Mouse (Mus musculus) hindbrain, embryonic 16.5 days (tissue): ENCODE results near the gene Gpank1. TPM values are rescaled to one million over a fixed set of nuclear protein-coding genes. Genes with fewer than 3 reads are reported as not detected.

Source experiments
- ATAC-seq: fragments of 200-750 bp; cut with Nextera tagmentation; 2 replicates; pipeline ENCODE4 v1.8.0; 2017; ENCODE audit warnings: moderate TSS enrichment, moderate library complexity
- H3K27ac ChIP-seq: fragments of 300-500 bp; sonication (generic); 2 replicates; pipeline ENCODE4 v1.5.1; 2014; ENCODE audit warnings: low read depth, mild to moderate bottlenecking, control low read depth, low read length, moderate library complexity
- H3K27me3 ChIP-seq: fragments of 300-500 bp; sonication (generic); replicated peaks from 2 replicates; pipeline ENCODE4 v1.6.1; 2014; ENCODE audit warnings: low read length; ENCODE audit not compliant: control insufficient read depth, insufficient read depth
- H3K36me3 ChIP-seq: fragments of 300-500 bp; sonication (generic); 2 replicates; pipeline ENCODE4 v1.6.1; 2014; ENCODE audit warnings: mild to moderate bottlenecking, low read length, moderate library complexity, mixed read lengths; ENCODE audit not compliant: control insufficient read depth, insufficient read depth
- H3K4me1 ChIP-seq: fragments of 300-500 bp; sonication (generic); 2 replicates; pipeline ENCODE4 v1.6.1; 2014; ENCODE audit warnings: low read depth, low read length; ENCODE audit not compliant: control insufficient read depth, insufficient read depth
- H3K4me2 ChIP-seq: fragments of 300-500 bp; sonication (generic); 2 replicates; pipeline ENCODE4 v1.6.1; 2014; ENCODE audit warnings: mild to moderate bottlenecking, low read length, control low read depth, moderate library complexity
- H3K4me3 ChIP-seq: fragments of 300-500 bp; sonication (generic); 2 replicates; pipeline ENCODE4 v1.5.1; 2014; ENCODE audit warnings: mild to moderate bottlenecking, low read length, control low read depth, moderate library complexity
- H3K9ac ChIP-seq: fragments of 300-500 bp; sonication (generic); 2 replicates; pipeline ENCODE4 v1.6.1; 2014; ENCODE audit warnings: low read depth, mild to moderate bottlenecking, control low read depth, low read length, moderate library complexity
- H3K9me3 ChIP-seq: fragments of 300-500 bp; sonication (generic); 2 replicates; pipeline ENCODE4 v1.6.1; 2014; ENCODE audit warnings: mild to moderate bottlenecking, low read length, moderate library complexity; ENCODE audit not compliant: control insufficient read depth
- WGBS: fragments of 180-500 bp; shearing (Covaris S2); extraction: QIAGEN DNeasy Blood & Tissue Kit; methylation state at CpG from one replicate; pipeline ENCODE4 v1.1.7; 2014; 5-methylcytosine and 5-hydroxymethylcytosine counted together
- polyA plus RNA-seq: library from polyadenylated mRNA; unstranded; fragments of >200 nt; fragmentation: Nextera tagmentation; extraction: Ambion mirVana; gene quantifications from 2 replicates; pipeline ENCODE4 v1.2.1, GENCODE M21; 2015

Gpank1 gene
- polyA plus RNA-seq, 1 experiment from 2014 or later, result 20.7 TPM

DNA sequence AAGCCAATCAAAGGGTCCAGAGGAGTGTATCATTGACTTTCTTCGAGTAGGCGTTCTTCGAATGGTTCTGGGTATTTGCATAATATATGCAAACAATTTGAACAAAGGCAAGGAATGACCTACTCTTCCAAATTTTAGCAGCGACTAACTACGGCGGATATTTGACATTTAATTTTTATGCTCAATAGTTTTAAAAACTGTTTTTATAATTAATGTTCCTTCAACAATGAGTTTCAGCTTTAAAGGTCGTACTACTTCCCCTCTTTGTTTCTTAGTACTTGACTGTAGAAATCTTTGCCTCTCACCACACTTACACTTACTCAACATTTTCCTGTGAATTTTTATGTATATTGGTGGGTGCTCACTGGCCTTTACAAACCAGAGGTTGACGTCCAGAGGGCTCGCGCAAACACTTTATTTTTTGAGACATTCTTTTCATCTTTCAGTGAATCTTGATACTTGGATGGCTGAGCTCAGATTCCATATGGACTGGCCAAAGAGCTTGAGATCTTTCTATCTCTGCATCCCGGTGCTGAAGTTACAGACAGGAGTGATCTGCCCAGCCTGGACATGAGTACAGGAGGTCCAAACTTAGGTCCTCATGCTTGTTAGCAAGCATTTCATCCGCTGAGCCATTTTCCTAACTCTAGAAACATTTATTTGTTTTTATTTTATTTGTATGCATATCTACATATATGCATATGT, 44.3 kb downstream of the Gpank1 start:
- H3K9me3 ChIP-seq, result no peaks in the 10 kb centered on the region
- peak overlapping the region; percentile 99 for H3K4me3 ChIP-seq
- peaks cover 27% of the 10 kb centered on the region for H3K4me1 ChIP-seq
- H3K9ac ChIP-seq, result peak overlapping the region; percentile 65
- peak overlapping the region; percentile 98 for H3K27ac ChIP-seq
- peak overlapping the region; percentile 65 for H3K4me2 ChIP-seq
- WGBS, result 21% methylated on average over 12 of the region's 12 CpGs
- no peak for ATAC-seq
- H3K36me3 ChIP-seq, result peaks cover 12% of the 10 kb centered on the region
- H3K27me3 ChIP-seq, result no peaks in the 10 kb centered on the region

DNA sequence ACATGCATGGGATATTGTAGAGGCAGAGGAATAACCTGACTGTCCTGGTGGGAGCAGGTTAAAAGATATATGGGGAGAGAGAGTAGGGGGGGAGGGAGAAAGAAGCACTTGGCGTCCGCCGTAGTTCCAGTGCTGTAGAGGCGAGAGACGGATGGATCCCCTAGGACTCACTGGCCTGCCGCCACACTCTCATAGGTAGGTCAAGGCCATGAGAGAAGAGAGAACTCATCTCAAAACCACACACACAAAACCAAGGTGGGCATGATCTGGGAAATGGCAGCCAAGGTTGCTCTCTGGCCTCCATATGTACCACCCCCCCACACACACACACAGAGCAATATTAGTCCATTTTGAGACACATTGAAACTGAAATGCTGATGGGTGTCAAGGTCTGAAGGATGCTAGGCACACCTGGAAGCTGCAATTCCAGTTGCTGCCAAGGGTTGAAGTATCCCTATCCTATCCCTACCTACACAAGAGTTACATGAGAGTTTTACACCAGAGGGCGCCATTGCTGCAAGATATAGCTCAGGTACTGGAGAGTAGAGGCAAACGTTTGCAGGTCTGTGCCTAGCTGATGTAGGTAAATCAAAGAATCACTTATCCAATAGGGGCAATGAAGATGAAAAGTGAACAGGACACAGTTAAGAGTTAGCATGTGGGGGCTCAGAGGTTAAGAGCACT, 45.2 kb downstream of the Gpank1 start:
- Histone ChIP-seq H3K27me3 (no peaks in the 10 kb centered on the region), H3K36me3 (peaks cover 3% of the 10 kb centered on the region), H3K4me3 (peak overlapping the region; percentile 99; the same call in 1 of the 2 replicates), H3K27ac (peak overlapping the region; percentile 6; the same call in 1 of the 2 replicates), H3K4me2 (peak overlapping the region; percentile 65), H3K4me1 (peaks cover 27% of the 10 kb centered on the region), H3K9me3 (no peaks in the 10 kb centered on the region), H3K9ac (peak overlapping the region; percentile 3; the same call in 1 of the 2 replicates)
- 61% methylated on average over 8 of the region's 8 CpGs for WGBS
- ATAC-seq, result no peak

DNA sequence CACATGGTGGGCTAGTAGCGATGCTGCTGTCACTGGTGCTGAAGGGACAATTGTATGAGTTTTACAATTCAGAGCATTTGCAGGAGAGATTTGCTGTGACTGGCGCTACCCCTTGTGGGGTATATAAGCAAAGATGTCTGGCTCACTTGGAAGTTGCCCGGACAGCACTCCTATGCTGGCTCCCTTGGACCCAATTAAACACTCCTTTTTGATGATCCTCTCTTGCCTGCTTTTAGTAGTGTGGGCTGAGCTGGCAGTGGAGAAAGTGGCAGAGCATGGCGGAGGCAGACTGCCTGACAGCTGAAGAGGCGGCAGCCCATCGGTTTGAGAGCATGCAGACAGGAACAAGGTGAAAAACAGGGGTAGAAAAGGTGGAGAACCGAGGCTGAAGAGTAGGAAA, 46.5 kb downstream of the Gpank1 start:
- WGBS, result 94% methylated on average over 7 of the region's 7 CpGs
- ATAC-seq, result no peak
- no peaks in the 10 kb centered on the region for H3K36me3 ChIP-seq
- H3K4me3 ChIP-seq, result no peak overlapping the region
- no peak overlapping the region for H3K9ac ChIP-seq
- H3K4me1 ChIP-seq, result peaks cover 14% of the 10 kb centered on the region
- H3K27ac ChIP-seq, result no peak overlapping the region
- no peaks in the 10 kb centered on the region for H3K27me3 ChIP-seq
- H3K4me2 ChIP-seq, result no peak overlapping the region
- H3K9me3 ChIP-seq, result no peaks in the 10 kb centered on the region

DNA sequence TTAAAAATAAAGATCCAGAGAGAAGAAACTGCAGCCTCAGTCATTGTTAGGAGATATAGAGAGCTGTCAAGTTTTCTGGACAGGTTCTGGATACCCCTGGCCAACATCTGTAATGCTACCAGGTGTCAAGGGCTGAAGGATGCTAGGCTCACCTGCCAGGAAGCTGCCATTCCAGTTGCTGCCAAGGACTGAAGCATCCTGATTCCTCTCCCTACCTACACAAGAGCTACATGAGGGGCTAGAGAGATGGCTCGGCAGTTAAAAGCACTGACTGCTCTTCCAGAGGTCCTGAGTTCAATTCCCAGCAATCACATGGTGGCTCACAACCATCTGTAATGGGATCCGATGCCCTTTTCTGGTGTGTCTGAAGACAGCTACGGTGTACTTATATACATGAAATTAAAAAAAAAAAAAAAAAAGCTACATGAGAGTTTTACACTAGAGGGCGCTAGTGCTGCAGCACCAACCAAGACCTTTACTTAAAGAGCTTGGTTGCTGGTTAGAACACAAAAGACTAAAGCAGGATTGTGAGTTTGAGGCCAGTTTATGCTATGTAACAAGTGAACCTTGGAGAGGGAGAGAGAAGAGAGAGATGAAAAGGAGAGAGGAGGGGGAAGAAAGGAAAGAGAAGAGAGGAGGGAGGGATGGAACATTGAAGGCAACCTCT, 47.4 kb downstream of the Gpank1 start:
- H3K4me1 ChIP-seq, result peaks cover 8% of the 10 kb centered on the region
- no peak overlapping the region for H3K27ac ChIP-seq
- no peak overlapping the region for H3K4me3 ChIP-seq
- H3K27me3 ChIP-seq, result no peaks in the 10 kb centered on the region
- H3K9me3 ChIP-seq, result no peaks in the 10 kb centered on the region
- no peak overlapping the region for H3K9ac ChIP-seq
- H3K36me3 ChIP-seq, result no peaks in the 10 kb centered on the region
- no peak for ATAC-seq
- WGBS, result 15% methylated on average over 4 of the region's 4 CpGs
- H3K4me2 ChIP-seq, result no peak overlapping the region

DNA sequence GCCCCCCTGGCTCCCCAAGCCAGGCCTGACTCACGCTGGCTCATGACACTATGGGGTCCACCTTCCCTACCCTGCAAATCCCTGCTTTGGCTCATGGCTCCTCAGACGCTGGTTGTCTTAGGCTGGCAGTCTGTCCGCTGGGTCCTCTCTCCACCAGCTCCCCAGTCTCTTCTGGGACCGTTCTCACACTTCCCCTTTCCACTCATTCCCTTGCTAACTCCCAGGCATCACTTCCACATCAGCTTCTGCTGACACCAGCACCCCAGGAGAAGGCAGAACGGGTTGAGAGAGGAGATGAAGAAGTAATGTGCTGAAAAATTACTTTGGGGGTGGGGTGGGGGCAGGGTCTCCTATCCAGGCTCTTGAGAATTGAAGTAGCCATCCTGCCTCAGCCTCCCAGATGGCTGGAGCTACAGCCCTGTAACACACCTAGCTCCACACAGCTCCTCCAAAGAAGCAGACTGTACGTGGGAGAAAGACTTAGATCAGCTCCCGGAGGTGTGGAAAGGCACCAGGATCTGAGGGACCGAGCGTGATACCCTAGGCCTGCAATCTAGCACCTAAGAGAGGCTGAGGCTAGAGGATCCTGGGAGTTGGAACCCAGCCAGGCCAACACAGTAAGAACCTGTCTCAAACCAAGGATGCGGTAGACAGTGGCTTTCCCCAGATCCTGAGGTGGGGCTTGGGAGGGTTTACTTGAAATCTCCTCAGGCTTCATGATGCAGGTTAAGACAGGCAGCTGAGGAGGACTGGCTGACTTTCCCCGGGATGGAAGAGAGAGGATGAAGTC, 51.4 kb downstream of the Gpank1 start:
- no peaks in the 10 kb centered on the region for H3K36me3 ChIP-seq
- H3K4me2 ChIP-seq, result no peak overlapping the region
- H3K9ac ChIP-seq, result no peak overlapping the region
- ATAC-seq, result no peak
- no peak overlapping the region for H3K27ac ChIP-seq
- H3K27me3 ChIP-seq, result no peaks in the 10 kb centered on the region
- no peaks in the 10 kb centered on the region for H3K4me1 ChIP-seq
- no peaks in the 10 kb centered on the region for H3K9me3 ChIP-seq
- 75% methylated on average over 11 of the region's 11 CpGs for WGBS
- no peak overlapping the region for H3K4me3 ChIP-seq

- ATAC-seq, result no peak
- H3K4me3 ChIP-seq, result no peak overlapping the region
- no peaks in the 10 kb centered on the region for H3K36me3 ChIP-seq
- no peak overlapping the region for H3K4me2 ChIP-seq
- WGBS, result 82% methylated on average over 3 of the region's 3 CpGs
- no peaks in the 10 kb centered on the region for H3K9me3 ChIP-seq
- H3K27me3 ChIP-seq, result no peaks in the 10 kb centered on the region
- H3K27ac ChIP-seq, result no peak overlapping the region
- H3K4me1 ChIP-seq, result no peaks in the 10 kb centered on the region
- H3K9ac ChIP-seq, result no peak overlapping the region
Measured at GRCm38 (mm10) chr17:35173329-35173728, 52.1 kb downstream of the Gpank1 start.

Other genes starting within 250 kb of the Gpank1 start
- 9.2 and 9.6 TPM in 2 replicates for gene Zbtb12, start 242.0 kb upstream of the Gpank1 start, polyA plus RNA-seq
- not detected in 2 replicates for gene Gm20547, start 239.4 kb upstream of the Gpank1 start, polyA plus RNA-seq
- 1.8 and 2.8 TPM in 2 replicates for gene C2, start 223.2 kb upstream of the Gpank1 start, polyA plus RNA-seq
- 81.9 and 95.3 TPM in 2 replicates for gene Ehmt2, start 223.0 kb upstream of the Gpank1 start, polyA plus RNA-seq
- gene Slc44a4, start 207.0 kb upstream of the Gpank1 start, polyA plus RNA-seq, result 0.21 TPM in 1 of 2 replicates, not detected in the other
- 41.7 and 42.1 TPM in 2 replicates for gene Neu1, start 190.2 kb upstream of the Gpank1 start, polyA plus RNA-seq
- gene Hspa1b, start 162.2 kb upstream of the Gpank1 start, polyA plus RNA-seq, result 0.45 and 0.74 TPM in 2 replicates
- not detected in 2 replicates for gene Gm20481, start 151.5 kb upstream of the Gpank1 start, polyA plus RNA-seq
- 15.3 and 18.1 TPM in 2 replicates for gene Hspa1a, start 149.3 kb upstream of the Gpank1 start, polyA plus RNA-seq
- gene Hspa1l, start 148.8 kb upstream of the Gpank1 start, polyA plus RNA-seq, result 1.4 and 1.6 TPM in 2 replicates
- gene Lsm2, start 139.6 kb upstream of the Gpank1 start, polyA plus RNA-seq, result 106 and 113 TPM in 2 replicates
- 50.7 and 61.7 TPM in 2 replicates for gene Vars, start 120.5 kb upstream of the Gpank1 start, polyA plus RNA-seq
- gene Vwa7, start 104.9 kb upstream of the Gpank1 start, polyA plus RNA-seq, result 0.08 and 0.19 TPM in 2 replicates
- gene Sapcd1, start 93.4 kb upstream of the Gpank1 start, polyA plus RNA-seq, result 1.7 TPM in 2 replicates
- 1.8 and 2.5 TPM in 2 replicates for gene Msh5, start 74.7 kb upstream of the Gpank1 start, polyA plus RNA-seq
- gene Clic1, start 71.5 kb upstream of the Gpank1 start, polyA plus RNA-seq, result 85.2 and 88.5 TPM in 2 replicates
- 338 and 363 TPM in 2 replicates for gene Ddah2, start 62.4 kb upstream of the Gpank1 start, polyA plus RNA-seq
- gene Ly6g6c, start 56.1 kb upstream of the Gpank1 start, polyA plus RNA-seq, result not detected in 2 replicates
- 0.13 and 0.21 TPM in 2 replicates for gene Mpig6b, start 55.3 kb upstream of the Gpank1 start, polyA plus RNA-seq
- gene Ly6g6e, start 44.6 kb upstream of the Gpank1 start, polyA plus RNA-seq, result 0.16 and 0.34 TPM in 2 replicates
- gene Ly6g6d, start 43.4 kb upstream of the Gpank1 start, polyA plus RNA-seq, result 0.68 and 1.0 TPM in 2 replicates
- gene Ly6g6f, start 35.8 kb upstream of the Gpank1 start, polyA plus RNA-seq, result 0.22 TPM in 1 of 2 replicates, not detected in the other
- gene Abhd16a, start 32.2 kb upstream of the Gpank1 start, polyA plus RNA-seq, result 113 and 115 TPM in 2 replicates
- gene Ly6g5c, start 13.2 kb upstream of the Gpank1 start, polyA plus RNA-seq, result not detected in 2 replicates
- 0.93 and 1.5 TPM in 2 replicates for gene Ly6g5b, start 6.0 kb upstream of the Gpank1 start, polyA plus RNA-seq
- gene Csnk2b, start 598 bp downstream of the Gpank1 start, polyA plus RNA-seq, result 319 and 346 TPM in 2 replicates
- gene D17H6S53E, start 4.9 kb downstream of the Gpank1 start, polyA plus RNA-seq, result 8.9 TPM in 2 replicates
- gene Apom, start 10.6 kb downstream of the Gpank1 start, polyA plus RNA-seq, result not detected in 2 replicates
- 50.9 and 65.2 TPM in 2 replicates for gene Bag6, start 13.7 kb downstream of the Gpank1 start, polyA plus RNA-seq
- gene Prrc2a, start 43.4 kb downstream of the Gpank1 start, polyA plus RNA-seq, result 138 and 153 TPM in 2 replicates
- gene Aif1, start 54.6 kb downstream of the Gpank1 start, polyA plus RNA-seq, result 5.6 and 10.1 TPM in 2 replicates
- gene Lst1, start 67.0 kb downstream of the Gpank1 start, polyA plus RNA-seq, result 4.8 and 7.3 TPM in 2 replicates
- gene Ltb, start 73.0 kb downstream of the Gpank1 start, polyA plus RNA-seq, result 1.1 and 1.2 TPM in 2 replicates
- not detected in 2 replicates for gene Tnf, start 80.6 kb downstream of the Gpank1 start, polyA plus RNA-seq
- 0.37 and 0.80 TPM in 2 replicates for gene Lta, start 83.9 kb downstream of the Gpank1 start, polyA plus RNA-seq
- 0.34 and 0.45 TPM in 2 replicates for gene Gm16181, start 99.4 kb downstream of the Gpank1 start, polyA plus RNA-seq
- gene Atp6v1g2, start 112.2 kb downstream of the Gpank1 start, polyA plus RNA-seq, result 140 and 151 TPM in 2 replicates
- gene Nfkbil1, start 114.3 kb downstream of the Gpank1 start, polyA plus RNA-seq, result 9.8 and 10.1 TPM in 2 replicates
- gene Ddx39b, start 120.3 kb downstream of the Gpank1 start, polyA plus RNA-seq, result 331 and 355 TPM in 2 replicates
- gene H2-D1, start 141.3 kb downstream of the Gpank1 start, polyA plus RNA-seq, result 125 and 134 TPM in 2 replicates
- gene H2-Q1, start 198.9 kb downstream of the Gpank1 start, polyA plus RNA-seq, result 0.64 and 0.67 TPM in 2 replicates
- 3.7 and 6.3 TPM in 2 replicates for gene H2-Q2, start 220.8 kb downstream of the Gpank1 start, polyA plus RNA-seq